Mouse (Mus musculus): ENCODE results near the gene Anks1b.

Gene Anks1b

GRCm38 (mm10) chr10:90897894-90898293 lies 1024.6 kb downstream of the Anks1b start:
- DNase-seq = no peak

- DNase-seq = no peak
These were observed 1030.9 kb downstream of the Anks1b start for GRCm38 (mm10) chr10:90904185-90904584.

- no peak for DNase-seq
These were observed 1034.1 kb downstream of the Anks1b start for GRCm38 (mm10) chr10:90907381-90907780.

GRCm38 (mm10) chr10:90923476-90923875 lies 1050.2 kb downstream of the Anks1b start:
- no peak for DNase-seq

GRCm38 (mm10) chr10:90933088-90933487 lies 1059.8 kb downstream of the Anks1b start:
- no peak for DNase-seq

GRCm38 (mm10) chr10:90934678-90935077 lies 1061.4 kb downstream of the Anks1b start:
- no peak for DNase-seq

GRCm38 (mm10) chr10:90937721-90938460 lies 1064.6 kb downstream of the Anks1b start:
- DNase-seq = no peak

- no peak for DNase-seq
These were observed 1067.5 kb downstream of the Anks1b start for GRCm38 (mm10) chr10:90940521-90941520.

GRCm38 (mm10) chr10:90942001-90942700 lies 1068.8 kb downstream of the Anks1b start:
- no peak for DNase-seq

- no peak for DNase-seq
These were observed 1073.7 kb downstream of the Anks1b start for GRCm38 (mm10) chr10:90947043-90947442.

GRCm38 (mm10) chr10:90947608-90948373 lies 1074.5 kb downstream of the Anks1b start:
- DNase-seq = no peak

- no peak for DNase-seq
These were observed 1079.9 kb downstream of the Anks1b start for GRCm38 (mm10) chr10:90953103-90953709.

- no peak for DNase-seq
These were observed 1080.5 kb downstream of the Anks1b start for GRCm38 (mm10) chr10:90953821-90954220.

- DNase-seq = no peak
These were observed 1087.1 kb downstream of the Anks1b start for GRCm38 (mm10) chr10:90960374-90960773.

GRCm38 (mm10) chr10:90964511-90964910 lies 1091.2 kb downstream of the Anks1b start:
- DNase-seq = no peak

GRCm38 (mm10) chr10:90965671-90966315 lies 1092.5 kb downstream of the Anks1b start:
- DNase-seq = no peak

GRCm38 (mm10) chr10:90966821-90967220 lies 1093.5 kb downstream of the Anks1b start:
- peak; percentile 74 for DNase-seq

- DNase-seq = no peak
These were observed 1094.9 kb downstream of the Anks1b start for GRCm38 (mm10) chr10:90968247-90968646.

GRCm38 (mm10) chr10:90969355-90970174 lies 1096.3 kb downstream of the Anks1b start:
- no peak for DNase-seq

GRCm38 (mm10) chr10:90970560-90970959 lies 1097.3 kb downstream of the Anks1b start:
- DNase-seq = no peak

Measured in right cerebral cortex, postnatal 14 days (tissue).